Mouse (Mus musculus) left cerebral cortex, adult 2 months (tissue): ENCODE measurements around the gene Ak9. TPM values are rescaled to one million over a fixed set of nuclear protein-coding genes. Genes with fewer than 3 reads are reported as not detected.

Experiments used
- DNase-seq, 2 experiments: peaks; one replicate each; pipeline ENCODE4 v3.0.0; 2021 to 2022; ENCODE audit warnings: low spot score in 2 of 2, mixed read lengths in 1 of 2; ENCODE audit errors: extremely low spot score in 1 of 2
- H3K27ac ChIP-seq: fragments of 200-600 bp; 2 replicates; pipeline ENCODE4 v1.8.1; 2022
- H3K4me3 ChIP-seq: fragments of 200-600 bp; 2 replicates; pipeline ENCODE4 v1.8.1; 2022
- CTCF ChIP-seq: fragments of 200-600 bp; IDR thresholded peaks from 2 replicates; pipeline ENCODE4 v1.8.1; 2022; ENCODE audit warnings: antibody characterized with exemption, mild to moderate bottlenecking, moderate library complexity
- intact Hi-C: fragments of 180-260 bp; cut with DNase I; formaldehyde crosslinking; loops from one replicate; pipeline ENCODE4 v1.15.1; 2025
- total RNA-seq, 2 experiments: library from RNA; stranded (reverse); gene quantifications; 2 replicates each; pipeline ENCODE4 v1.2.3; 2021

The Ak9 gene
- total RNA-seq, 2 experiments from 2014 or later = 0.05 to 0.07 TPM

- TF ChIP-seq CTCF = no peak
- no peak for DNase-seq
- Histone ChIP-seq H3K27ac (no peak overlapping the region), H3K4me3 (no peak overlapping the region)
- intact Hi-C loops = no loop called here
Measured at GRCm38 (mm10) chr10:41461057-41461722, 157.4 kb downstream of the Ak9 start.

GRCm38 (mm10) chr10:41464401-41464955, 160.7 kb downstream of the Ak9 start:
- TF ChIP-seq CTCF = no peak
- no peak for DNase-seq
- intact Hi-C loops = no loop called here
- Histone ChIP-seq H3K4me3 (no peak overlapping the region), H3K27ac (no peak overlapping the region)

- no peak for DNase-seq
- intact Hi-C loops = no loop called here
- no peak for TF ChIP-seq CTCF
- Histone ChIP-seq H3K4me3 (no peak overlapping the region), H3K27ac (no peak overlapping the region)
Measured at GRCm38 (mm10) chr10:41467325-41467724, 163.5 kb downstream of the Ak9 start.

GRCm38 (mm10) chr10:41470693-41471092, 166.9 kb downstream of the Ak9 start:
- no peak for DNase-seq
- H3K4me3 ChIP-seq = no peak overlapping the region
- no peak for TF ChIP-seq CTCF
- no peak overlapping the region for H3K27ac ChIP-seq
- intact Hi-C loops = no loop called here

- Histone ChIP-seq H3K4me3 (no peak overlapping the region), H3K27ac (no peak overlapping the region)
- intact Hi-C loops = no loop called here
- TF ChIP-seq CTCF = no peak
- DNase-seq = no peak
Measured at GRCm38 (mm10) chr10:41472534-41472933, 168.8 kb downstream of the Ak9 start.

- no peak for TF ChIP-seq CTCF
- H3K4me3 ChIP-seq = no peak overlapping the region
- no peak for DNase-seq
- intact Hi-C loops = no loop called here
- no peak overlapping the region for H3K27ac ChIP-seq
Measured at GRCm38 (mm10) chr10:41472962-41473481, 169.2 kb downstream of the Ak9 start.

GRCm38 (mm10) chr10:41473782-41474468, 170.1 kb downstream of the Ak9 start:
- Histone ChIP-seq H3K27ac (no peak overlapping the region), H3K4me3 (no peak overlapping the region)
- no peak for TF ChIP-seq CTCF
- intact Hi-C loops = no loop called here
- no peak for DNase-seq

- H3K4me3 ChIP-seq = no peak overlapping the region
- no peak for DNase-seq
- intact Hi-C loops = no loop called here
- TF ChIP-seq CTCF = no peak
- no peak overlapping the region for H3K27ac ChIP-seq
Measured at GRCm38 (mm10) chr10:41474981-41475391, 171.2 kb downstream of the Ak9 start.

- H3K4me3 ChIP-seq = peak within 1 kb of the TSS; percentile 58
- DNase-seq = peak; percentile 39 to 58
- no peak; the same call in 1 of the 2 replicates for TF ChIP-seq CTCF
- peak within 1 kb of the TSS; percentile 83 for H3K27ac ChIP-seq
- intact Hi-C loops = loop anchor here (1.0 kb wide), 1 partner anchor 14 kb away; the partner anchor contains the start of genes Ppil6 and Smpd2
Measured at GRCm38 (mm10) chr10:41476171-41477017, 172.6 kb downstream of the Ak9 start, which contains the start of gene Mical1. TSS of gene Mical1 (plus strand) at chr10:41476314.

- intact Hi-C loops = loop anchor here (1.0 kb wide), 1 partner anchor 13 kb away; the partner anchor contains the start of genes Ppil6 and Smpd2
- peak overlapping the region; percentile 83 for H3K27ac ChIP-seq
- no peak for TF ChIP-seq CTCF
Measured at GRCm38 (mm10) chr10:41477018-41477277, 173.2 kb downstream of the Ak9 start.

More at GRCm38 (mm10) chr10:41477018-41477277, 173.2 kb downstream of the Ak9 start:
- H3K4me3 ChIP-seq = peak overlapping the region; percentile 58
- no peak for DNase-seq
